Comparison of ENCODE assay signal across 8 mouse cellular contexts in the genomic region with DNA sequence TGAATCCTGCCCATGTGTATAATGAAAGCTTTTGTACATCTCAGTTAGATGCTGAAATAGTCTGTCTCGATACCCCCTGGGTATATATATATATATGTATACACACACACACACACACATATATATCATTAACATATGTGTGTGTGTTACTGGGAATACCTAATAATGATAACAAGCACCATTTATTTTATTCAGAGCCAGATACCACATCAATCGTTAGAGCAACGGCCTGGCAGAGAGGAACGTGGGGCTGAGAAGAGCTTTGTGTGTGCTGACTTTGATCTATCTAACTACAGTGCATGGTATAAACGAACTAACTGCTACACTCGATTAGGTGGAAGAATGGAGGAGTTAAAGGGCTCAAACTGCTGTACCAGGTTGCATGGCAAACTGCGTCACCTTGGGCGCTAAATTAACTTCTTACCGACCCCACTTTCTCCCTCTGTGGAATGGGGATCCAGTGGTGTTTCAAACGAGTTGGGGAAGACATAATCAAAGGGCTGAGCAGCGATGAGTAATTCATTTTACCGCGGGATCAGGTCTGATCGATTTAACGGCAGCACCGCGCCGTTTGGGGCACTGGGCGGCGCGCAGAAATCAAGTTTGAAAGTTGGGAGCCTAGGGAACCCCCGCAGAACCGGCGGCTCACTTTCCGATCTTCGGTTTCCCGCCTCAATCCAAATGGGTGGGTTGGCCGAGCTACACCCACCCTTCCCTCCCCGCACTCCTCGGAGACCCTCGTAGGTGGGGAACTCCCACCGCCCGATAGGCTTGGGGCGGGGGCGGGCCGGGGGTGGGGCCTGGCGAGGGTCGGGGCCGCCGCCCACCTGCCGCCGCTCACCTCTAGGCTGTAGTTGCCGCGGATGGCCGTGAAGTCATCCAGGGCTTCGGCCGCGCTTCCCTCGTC. TPM values are rescaled to one million over a fixed set of nuclear protein-coding genes. Genes with fewer than 3 reads are reported as not detected.
DNase-seq lines count a peak whose midpoint lies in the region; ATAC-seq and TF ChIP-seq lines count a peak whose summit lies in the region.

No protein-coding gene starts in this region.

- 0 out of 2 replicates have a peak, but pooled peaks cover 2% of the 10 kb centered on the region for H3K9me3 ChIP-seq in hindbrain, embryonic 16.5 days (ENCODE audit: control insufficient read depth, low read length)
- H3K9me3 ChIP-seq in limb, embryonic 12.5 days, result peaks cover 7% of the 10 kb centered on the region; the same call in 1 of the 2 replicates
- no peaks in the 10 kb centered on the region for H3K9me3 ChIP-seq in midbrain, embryonic 13.5 days

- peak overlapping the region; percentile 80 for H3K4me2 ChIP-seq in hindbrain, embryonic 16.5 days (ENCODE audit: low read length)
- peak overlapping the region; percentile 62 for H3K4me2 ChIP-seq in limb, embryonic 12.5 days
- H3K4me2 ChIP-seq in midbrain, embryonic 13.5 days (replicated peaks), result peak overlapping the region; percentile 72

- H3K9ac ChIP-seq in hindbrain, embryonic 16.5 days (ENCODE audit: low read depth, low read length), result peak overlapping the region; percentile 97
- peak overlapping the region; percentile 92 for H3K9ac ChIP-seq in limb, embryonic 12.5 days (replicated peaks)
- H3K9ac ChIP-seq in midbrain, embryonic 13.5 days (replicated peaks), result peak overlapping the region; percentile 81

- no peaks in the 10 kb centered on the region for H3K27me3 ChIP-seq in hindbrain, embryonic 16.5 days (replicated peaks; ENCODE audit: control insufficient read depth, insufficient read depth, low read length)
- no peaks in the 10 kb centered on the region for H3K27me3 ChIP-seq in limb, embryonic 12.5 days
- no peaks in the 10 kb centered on the region for H3K27me3 ChIP-seq in midbrain, embryonic 13.5 days

- TF ChIP-seq POLR2A in embryonic fibroblast, embryonic 13.5 days (IDR thresholded peaks at IDR 0.05; ENCODE audit: low read depth, low read length), result 0 out of 2 replicates have a peak, but pooled peaks have one; percentile 42

- DNase-seq in heart, adult 18-20 months, result peak; percentile 22 to 53
- DNase-seq in heart, adult 11 months, result no peak
- peak; percentile 88 for DNase-seq in R1 (ENCODE audit: low read depth, low spot score)
- DNase-seq in testis, postnatal 10 days (ENCODE audit: low spot score), result peak; percentile 52

- no peak for TF ChIP-seq CTCF in embryonic fibroblast, embryonic 13.5 days (IDR thresholded peaks at IDR 0.05; ENCODE audit: borderline replicate concordance, insufficient read depth, low read length)

- peak overlapping the region; percentile 65 for H3K4me3 ChIP-seq in embryonic fibroblast, embryonic 13.5 days (ENCODE audit: insufficient read depth, low read length)
- peak overlapping the region; percentile 86 for H3K4me3 ChIP-seq in hindbrain, embryonic 16.5 days (ENCODE audit: low read length)
- H3K4me3 ChIP-seq in limb, embryonic 12.5 days (replicated peaks), result peak overlapping the region; percentile 68
- peak overlapping the region; percentile 82 for H3K4me3 ChIP-seq in midbrain, embryonic 13.5 days (replicated peaks)

- peak overlapping the region; percentile 27 for H3K27ac ChIP-seq in embryonic fibroblast, embryonic 13.5 days (ENCODE audit: insufficient read depth, low read length)
- H3K27ac ChIP-seq in hindbrain, embryonic 16.5 days (ENCODE audit: low read depth, low read length), result peak overlapping the region; percentile 98
- peak overlapping the region; percentile 99 for H3K27ac ChIP-seq in limb, embryonic 12.5 days
- H3K27ac ChIP-seq in midbrain, embryonic 13.5 days, result peak overlapping the region; percentile 98

- 1% methylated on average over 40 of the region's 49 CpGs for WGBS in hindbrain, embryonic 16.5 days
- 2% methylated on average over 48 of the region's 49 CpGs for WGBS in limb, embryonic 12.5 days
- 1% methylated on average over 40 of the region's 49 CpGs for WGBS in midbrain, embryonic 13.5 days

- ATAC-seq in hindbrain, embryonic 16.5 days, result peak; percentile 89
- peak; percentile 89 for ATAC-seq in limb, embryonic 12.5 days (ENCODE audit: insufficient number of reproducible peaks, insufficient read depth, low FRiP score, low TSS enrichment, low read depth)
- ATAC-seq in midbrain, embryonic 13.5 days, result peak; percentile 87

- H3K4me1 ChIP-seq in embryonic fibroblast, embryonic 13.5 days (ENCODE audit: control insufficient read depth, insufficient read depth, low read length), result no peaks in the 10 kb centered on the region
- H3K4me1 ChIP-seq in hindbrain, embryonic 16.5 days (ENCODE audit: control insufficient read depth, insufficient read depth, low read depth, low read length), result peaks cover 7% of the 10 kb centered on the region; the same call in 1 of the 2 replicates
- no peaks in the 10 kb centered on the region for H3K4me1 ChIP-seq in limb, embryonic 12.5 days (replicated peaks)
- H3K4me1 ChIP-seq in midbrain, embryonic 13.5 days (replicated peaks), result peaks cover 22% of the 10 kb centered on the region

- H3K36me3 ChIP-seq in hindbrain, embryonic 16.5 days (ENCODE audit: control insufficient read depth, insufficient read depth, low read length), result peaks cover 1% of the 10 kb centered on the region; the same call in 1 of the 2 replicates
- H3K36me3 ChIP-seq in limb, embryonic 12.5 days, result peaks cover 16% of the 10 kb centered on the region
- H3K36me3 ChIP-seq in midbrain, embryonic 13.5 days, result peaks cover 11% of the 10 kb centered on the region

RNA-seq across cellular contexts. Expression of a gene that starts 0.6 kb away (rescaled TPM):
- total RNA-seq in heart, adult 18-20 months (2021), result 1 to 10 TPM; 1.6 to 1.7 TPM
- polyA plus RNA-seq in embryonic fibroblast, embryonic 13.5 days (2011; ENCODE audit: insufficient read length, low read depth, missing spikeins), result 19.9 and 24.0 TPM in 2 replicates
- 4.7 and 5.9 TPM in 2 replicates for polyA plus RNA-seq in hindbrain, embryonic 16.5 days (2015; fragmentation: Nextera tagmentation; extraction: Ambion mirVana)
- polyA plus RNA-seq in limb, embryonic 12.5 days (2016; fragmentation: Nextera tagmentation; extraction: Ambion mirVana), result 27.7 and 28.0 TPM in 2 replicates
- polyA plus RNA-seq in midbrain, embryonic 13.5 days (2015; fragmentation: Nextera tagmentation; extraction: Ambion mirVana), result 13.8 and 14.0 TPM in 2 replicates

Comparison
In these comparisons a context has a peak if more than half of its experiments do, and no peak if none do; other contexts are left out.
1. H3K27ac ChIP-seq: peak in every context shown above with its lines; median percentile 99 in limb, embryonic 12.5 days; 98 in hindbrain, embryonic 16.5 days; 98 in midbrain, embryonic 13.5 days; 27 in embryonic fibroblast, embryonic 13.5 days.